Mouse (Mus musculus) cortical plate, adult 2 months (tissue): ENCODE results near the gene Il18r1.

Source experiments
- CTCF ChIP-seq: fragments of 200-500 bp; IDR thresholded peaks from 2 replicates; pipeline ENCODE4 v1.5.1; 2011; ENCODE audit warnings: mild to moderate bottlenecking, control low read depth, low read length; ENCODE audit not compliant: insufficient read depth; ENCODE audit errors: extremely low read depth
- POLR2A ChIP-seq: fragments of 200-500 bp; IDR thresholded peaks from 2 replicates; pipeline ENCODE4 v1.6.1; 2011; ENCODE audit warnings: mild to moderate bottlenecking, low read length, control low read depth; ENCODE audit not compliant: insufficient read depth; ENCODE audit errors: extremely low read depth

- TF ChIP-seq POLR2A (no peak), CTCF (no peak)
Measured at GRCm38 (mm10) chr1:40474336-40474735, 9.0 kb downstream of the Il18r1 start.
